Mouse (Mus musculus) monocyte, adult 5-6 weeks (primary cell): ENCODE measurements around the gene Map3k20. TPM values are rescaled to one million over a fixed set of nuclear protein-coding genes. Genes with fewer than 3 reads are reported as not detected.

ENCODE experiments used
- ATAC-seq: fragments of 153-309, 156-312 bp; replicated peaks from 2 replicates; pipeline ENCODE4 v1.8.0; 2017; ENCODE audit warnings: mild to moderate bottlenecking; ENCODE audit not compliant: low TSS enrichment, insufficient number of reproducible peaks, severe bottlenecking, poor library complexity, low FRiP score
- total RNA-seq: library from RNA; stranded (forward); fragments of 200-1000, 200-491, 200-594 nt; gene quantifications from 3 replicates; pipeline ENCODE4 v1.2.3, GENCODE M21; 2017

The Map3k20 gene
- total RNA-seq, 1 experiment from 2014 or later: 11.9 TPM

DNA sequence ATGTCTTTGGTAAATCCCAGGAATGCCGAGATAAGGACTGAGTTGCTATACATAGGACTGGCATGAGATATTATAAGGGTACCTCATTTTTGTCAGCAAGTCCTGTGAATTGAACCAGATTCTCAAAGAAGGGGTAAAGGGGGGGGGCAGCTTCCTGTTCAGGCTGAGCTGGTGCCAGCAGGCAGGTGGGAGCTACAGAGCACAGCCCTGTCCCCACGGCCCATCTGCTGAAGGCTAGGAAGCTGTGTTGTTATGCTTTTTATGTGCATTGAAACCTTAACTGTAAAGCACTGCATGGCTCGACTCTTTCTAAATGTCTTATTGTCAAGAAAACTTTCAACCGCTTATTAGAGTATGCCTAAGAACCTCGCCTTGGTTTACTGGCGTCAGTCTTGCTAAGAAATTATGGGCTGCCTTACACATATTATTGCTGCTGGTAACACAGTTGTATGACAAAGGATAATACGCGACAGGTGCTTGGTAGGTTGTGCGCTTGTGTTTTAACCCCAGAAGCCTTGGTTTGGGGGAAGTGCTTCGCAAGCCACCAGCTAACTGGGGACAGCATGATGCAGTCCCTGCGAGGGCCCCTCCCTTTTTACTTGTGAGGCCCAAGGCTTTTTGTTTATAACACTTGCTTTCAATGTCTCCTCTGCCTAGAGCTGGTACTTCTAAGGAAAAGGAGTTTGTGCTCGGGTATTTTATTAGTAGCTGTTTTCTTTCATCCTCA is 114.2 kb downstream of the Map3k20 start:
- ATAC-seq: no peak

DNA sequence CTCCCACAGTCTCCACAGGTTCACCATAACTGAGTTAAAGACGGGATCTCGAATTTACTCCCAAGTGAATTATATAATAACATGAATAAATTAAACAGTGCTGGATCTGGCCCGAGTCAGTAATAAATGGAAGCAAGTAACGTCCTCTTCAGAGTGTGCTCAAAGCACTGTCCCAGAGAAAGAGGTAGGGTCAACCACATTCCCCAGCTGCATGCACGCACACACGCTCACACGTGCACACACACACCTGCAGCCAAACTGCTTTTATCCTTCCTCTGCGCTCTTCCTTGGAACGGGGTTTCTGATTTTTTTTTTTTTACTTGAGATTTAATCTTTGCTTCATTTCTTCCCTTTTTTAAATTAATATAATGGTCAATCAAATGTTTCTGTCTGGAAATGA is 115.9 kb downstream of the Map3k20 start:
- no peak for ATAC-seq

- no peak for ATAC-seq
Observed at GRCm38 (mm10) chr2:72405621-72406555, 120.5 kb downstream of the Map3k20 start.

DNA sequence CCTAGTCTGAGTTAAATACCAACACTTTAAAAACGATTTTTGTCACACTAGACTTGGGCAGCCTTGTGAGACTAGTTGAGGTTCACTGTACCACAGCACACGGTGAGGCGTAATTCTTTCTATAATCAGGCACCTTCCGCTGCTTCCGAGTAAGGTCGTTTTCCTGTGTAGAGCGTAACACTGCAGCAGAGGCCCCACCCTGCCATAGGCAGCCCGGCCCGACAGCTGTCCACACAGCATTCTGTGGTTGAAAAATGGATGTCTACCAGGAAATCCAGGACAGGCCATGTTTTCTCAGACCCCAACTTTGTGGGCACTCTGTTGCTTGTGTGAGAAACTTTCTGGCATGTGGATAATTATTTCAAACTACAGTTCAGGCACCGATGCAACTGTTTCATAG is 121.3 kb downstream of the Map3k20 start:
- no peak for ATAC-seq

GRCm38 (mm10) chr2:72407341-72408092 is 122.1 kb downstream of the Map3k20 start:
- ATAC-seq: no peak

DNA sequence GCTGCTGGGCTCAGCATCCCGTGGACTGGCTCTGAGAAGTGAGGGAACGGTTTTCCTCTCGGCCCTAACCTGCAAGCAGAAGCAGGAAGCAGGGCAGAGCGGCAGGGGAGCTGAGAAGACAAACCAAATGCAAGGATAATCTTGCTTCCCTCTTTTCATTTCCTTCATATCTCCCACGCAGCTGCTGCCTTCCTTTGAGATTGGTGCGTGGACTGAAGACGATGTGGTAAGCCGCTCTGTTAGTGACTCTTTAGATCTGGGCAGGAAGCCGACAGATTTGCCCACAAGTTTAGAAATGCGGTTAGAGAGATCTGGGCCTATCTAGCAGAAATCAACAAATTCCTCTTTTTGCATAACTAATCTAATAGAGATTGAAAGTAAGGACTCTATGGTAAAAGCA is 124.5 kb downstream of the Map3k20 start:
- ATAC-seq: 0 out of 2 replicates have a peak, but pooled peaks have one; percentile 8

DNA sequence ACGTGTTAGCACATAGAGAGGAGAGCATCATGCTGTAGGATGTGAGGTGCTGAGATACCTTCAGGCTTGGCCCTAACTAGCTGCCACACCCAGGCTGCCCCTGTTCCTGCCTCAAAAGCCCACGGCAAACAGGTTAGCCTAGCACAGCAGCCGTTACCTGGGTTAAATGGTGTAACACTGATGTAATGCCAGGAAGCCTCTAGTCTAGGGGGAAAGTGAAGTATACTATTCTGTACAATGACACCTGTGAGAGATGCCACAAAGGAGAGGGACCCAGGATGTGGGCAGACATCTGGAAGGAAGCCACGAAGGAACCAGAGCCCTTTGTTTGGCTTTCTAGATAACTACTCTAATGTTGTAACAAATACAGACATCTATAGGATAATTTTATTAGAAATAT is 126.8 kb downstream of the Map3k20 start:
- no peak for ATAC-seq

DNA sequence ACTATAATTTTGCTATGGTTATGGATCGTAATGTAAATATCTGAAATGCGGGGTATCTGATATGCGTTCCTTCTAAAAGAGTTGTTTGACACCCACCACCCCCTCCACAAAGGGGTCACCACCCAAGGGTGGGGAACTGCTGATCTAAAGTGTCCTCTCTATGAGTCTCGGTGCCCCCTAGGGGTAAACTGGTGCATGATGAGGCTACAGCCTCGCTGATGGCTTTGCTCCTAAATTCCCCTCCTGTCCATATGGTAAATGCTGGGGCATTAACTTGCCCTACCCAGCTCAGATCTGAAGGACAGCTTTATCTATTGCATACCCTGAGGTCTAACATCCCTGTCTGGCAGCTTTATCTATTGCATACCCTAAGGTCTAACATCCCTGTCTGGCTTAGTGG is 130.0 kb downstream of the Map3k20 start:
- no peak for ATAC-seq

DNA sequence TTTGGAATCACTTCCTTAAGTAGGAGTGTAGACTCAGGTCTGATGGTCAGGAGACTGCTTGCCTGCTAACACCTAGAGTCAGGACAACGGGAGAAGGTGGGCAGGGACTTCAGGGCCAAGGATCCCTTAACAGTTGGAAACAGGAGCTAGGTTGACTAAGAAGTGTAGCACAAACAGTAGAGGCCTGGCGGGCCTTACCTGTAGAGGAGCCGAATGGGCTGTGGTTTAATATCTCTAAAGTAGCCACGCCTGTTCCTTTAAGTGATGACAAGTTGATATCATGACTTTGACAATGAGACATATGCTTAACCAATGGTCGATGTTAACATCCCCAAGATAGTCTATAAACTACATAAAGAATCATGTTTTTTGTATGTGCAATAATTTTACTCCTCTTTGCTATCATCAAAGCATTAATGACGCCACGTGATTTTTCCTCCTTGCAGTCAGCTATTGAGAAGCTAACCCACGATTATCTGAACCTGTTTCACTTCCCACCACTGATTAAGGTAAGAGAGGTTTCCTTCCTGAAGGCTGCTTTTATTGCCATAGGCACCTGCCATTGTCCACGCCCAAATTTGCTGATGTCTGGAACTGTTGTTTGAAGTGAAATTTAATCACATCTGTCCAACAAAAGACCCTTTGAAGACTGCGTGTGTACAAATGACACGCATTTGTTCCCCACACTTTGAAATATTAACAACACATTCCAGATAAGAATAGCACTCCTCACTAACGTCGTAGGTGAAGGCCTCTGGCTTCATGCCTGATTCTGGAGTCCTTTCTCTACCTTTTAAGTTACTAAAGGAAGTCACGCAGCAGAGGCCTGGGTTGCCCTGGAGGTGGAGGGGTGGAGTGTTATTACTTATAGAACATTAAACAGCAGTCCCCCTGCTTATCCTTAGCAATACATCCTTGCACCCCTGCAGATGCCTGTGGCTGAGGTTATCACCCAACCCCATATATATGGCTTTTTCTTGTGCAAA is 131.0 kb downstream of the Map3k20 start:
- ATAC-seq: no peak

- no peak for ATAC-seq
Observed at GRCm38 (mm10) chr2:72420561-72420960, 135.1 kb downstream of the Map3k20 start.

DNA sequence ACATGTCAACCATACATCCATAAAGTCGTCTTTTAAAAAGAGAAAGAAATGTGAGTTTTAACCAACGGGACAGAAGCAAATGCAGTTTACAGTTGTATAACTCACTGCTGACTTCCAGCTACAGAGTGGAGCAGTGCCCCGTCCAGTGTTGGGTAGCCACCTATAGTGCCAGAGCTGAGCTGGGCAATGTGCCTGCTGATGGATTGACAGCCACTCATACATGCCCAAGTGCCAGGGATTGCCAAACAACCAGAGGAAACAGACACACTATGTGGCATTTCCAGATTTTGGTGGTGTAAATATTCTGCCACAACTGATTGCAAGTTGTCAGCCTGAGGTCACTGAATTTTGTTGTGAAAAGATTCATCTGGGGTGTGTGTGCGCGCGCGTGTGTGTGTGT is 139.2 kb downstream of the Map3k20 start:
- ATAC-seq: no peak

GRCm38 (mm10) chr2:72426776-72427175 is 141.3 kb downstream of the Map3k20 start:
- no peak for ATAC-seq

GRCm38 (mm10) chr2:72427288-72427687 is 141.9 kb downstream of the Map3k20 start:
- no peak for ATAC-seq

DNA sequence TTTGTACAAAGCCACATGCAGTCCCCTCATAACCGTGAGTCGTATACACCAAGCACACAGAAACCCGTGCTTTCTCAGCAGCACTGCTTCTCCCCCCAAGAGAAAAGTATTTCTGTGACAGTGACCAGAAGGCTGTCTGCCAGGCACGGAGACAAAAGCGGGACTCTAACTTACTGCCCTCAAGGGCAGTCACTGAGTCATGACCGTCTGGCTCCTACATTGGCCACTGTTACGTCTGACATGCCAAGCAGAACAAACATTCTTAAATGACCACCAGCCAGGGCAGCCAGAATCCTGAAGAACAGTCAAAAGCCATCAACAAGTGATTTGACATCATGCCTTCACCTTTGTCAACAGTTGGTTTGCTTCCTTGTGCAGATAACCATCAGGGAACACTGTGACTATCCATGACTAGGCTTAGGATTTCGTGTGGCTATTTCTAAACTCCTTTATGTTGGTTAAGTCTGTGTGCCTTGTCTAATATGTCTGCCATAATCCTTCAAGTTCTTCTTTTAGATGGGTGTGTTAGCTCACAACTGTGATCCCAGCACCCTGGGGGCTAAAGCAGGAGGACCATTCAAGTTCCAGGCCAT is 153.6 kb downstream of the Map3k20 start:
- ATAC-seq: no peak

DNA sequence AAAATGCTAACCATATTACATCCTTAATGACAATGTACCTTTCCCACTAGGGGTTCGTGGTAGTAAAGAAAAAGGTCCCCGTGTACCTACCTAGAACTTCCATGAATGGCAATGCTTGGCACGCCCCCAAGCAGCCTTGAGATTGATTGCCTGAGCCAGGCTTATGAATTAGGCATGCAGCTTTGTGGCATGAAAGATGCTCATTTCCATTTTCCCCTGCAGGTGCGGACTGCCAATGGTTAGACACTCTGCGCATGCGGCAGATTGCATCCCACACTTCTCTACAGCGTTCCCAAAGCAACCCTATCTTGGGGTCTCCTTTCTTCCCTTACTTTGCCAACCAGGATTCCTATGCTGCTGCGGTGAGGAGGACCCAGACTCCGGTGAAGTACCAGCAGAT is 155.6 kb downstream of the Map3k20 start:
- ATAC-seq: no peak

DNA sequence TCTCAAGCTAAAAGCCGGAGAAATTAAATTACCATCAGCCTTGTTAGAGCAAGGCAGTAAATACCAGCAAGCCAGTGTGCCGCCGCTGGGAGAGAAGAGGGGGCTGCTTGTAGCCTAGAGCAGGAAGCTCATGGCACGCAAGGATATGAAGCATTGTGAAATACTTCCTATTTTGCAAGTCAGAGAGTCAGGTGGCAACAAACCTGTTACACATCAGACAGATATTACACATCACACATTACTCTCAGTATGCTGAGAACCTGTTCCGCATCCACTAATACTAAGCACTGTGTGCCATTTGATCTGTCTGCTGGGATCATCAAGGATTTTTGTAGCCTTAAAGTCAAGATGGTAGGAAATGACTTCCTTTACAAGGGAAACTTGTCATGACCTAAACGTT is 157.4 kb downstream of the Map3k20 start:
- ATAC-seq: no peak

GRCm38 (mm10) chr2:72443960-72444359 is 158.5 kb downstream of the Map3k20 start:
- ATAC-seq: no peak

DNA sequence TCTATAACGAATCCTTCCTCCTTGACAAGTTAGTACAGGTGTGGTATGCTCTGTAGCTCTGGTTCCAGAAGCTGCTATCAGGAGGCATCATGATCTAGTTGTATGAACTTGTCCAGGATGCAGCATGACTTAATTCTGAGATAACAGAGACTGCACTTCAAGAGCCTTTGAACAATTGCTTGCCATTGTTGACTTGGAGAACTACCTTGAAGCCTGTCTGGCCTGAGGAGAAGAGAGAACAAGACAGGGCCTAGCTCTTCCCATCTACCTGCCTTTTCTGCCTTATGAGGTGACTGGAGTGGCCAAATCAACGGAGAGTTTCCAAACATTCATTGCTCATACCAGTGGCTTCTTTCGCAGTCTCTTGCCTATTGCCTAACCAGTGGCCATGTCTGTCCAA is 160.7 kb downstream of the Map3k20 start:
- ATAC-seq: no peak
